Comparison of ENCODE assay signal across 25 mouse cellular contexts in the genomic region with DNA sequence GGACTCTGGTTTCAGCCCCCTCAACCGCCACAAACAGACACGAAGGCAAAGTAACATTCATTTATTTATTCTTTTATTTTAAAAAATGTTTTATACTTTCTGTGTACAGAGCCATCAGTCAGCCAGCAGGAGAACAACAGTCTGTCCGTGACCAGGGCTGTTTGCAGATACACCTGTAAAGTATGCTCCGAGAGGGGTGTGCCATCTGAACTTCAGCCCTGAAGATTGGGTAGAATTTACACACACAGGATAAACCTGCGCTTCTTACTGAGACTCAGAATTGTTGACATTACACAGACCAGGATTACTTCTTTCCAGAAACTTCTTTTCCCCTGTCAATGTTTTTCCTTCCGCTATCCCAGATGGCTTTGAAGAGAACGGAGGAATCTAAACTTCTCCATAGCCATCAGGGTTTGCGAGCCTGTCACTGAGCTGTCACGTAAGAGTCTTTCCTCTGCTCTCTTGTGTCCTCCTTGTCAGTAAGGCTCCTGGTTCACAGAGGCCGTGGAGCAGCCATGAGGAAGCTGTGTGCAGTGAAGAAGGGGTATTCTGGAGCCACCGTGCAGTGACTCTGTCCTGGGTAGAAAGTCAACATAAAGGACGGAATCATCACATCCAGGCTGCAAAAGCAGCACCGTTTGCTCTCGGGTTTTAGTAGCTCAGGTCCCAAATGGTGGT. TPM values are rescaled to one million over a fixed set of nuclear protein-coding genes. Genes with fewer than 3 reads are reported as not detected.
DNase-seq lines count a peak whose midpoint lies in the region; ATAC-seq and TF ChIP-seq lines count a peak whose summit lies in the region.
"Had no signal": no experiment of that assay in that cellular context is flagged by ENCODE, and none has a peak within 500 bp of the region (broad histone marks: within the 10 kb centered on the region; RNA-seq: fewer than 3 reads in every experiment).

No protein-coding gene starts in this region.

- no peak for TF ChIP-seq CTCF in layer of hippocampus, adult 2 months (conservative IDR thresholded peaks at IDR 0.05)

- no peak overlapping the region for H3K4me3 ChIP-seq in layer of hippocampus, adult 2 months
- no peak overlapping the region for H3K4me3 ChIP-seq in intestine, embryonic 15.5 days (replicated peaks)
- H3K4me3 ChIP-seq in intestine, embryonic 16.5 days (ENCODE audit: low read length), result no peak overlapping the region
- H3K4me3 ChIP-seq: embryonic facial prominence, embryonic 13.5 days; embryonic facial prominence, embryonic 15.5 days; erythroblast, embryonic 14.5 days; forebrain, embryonic 10.5 days; forebrain, embryonic 12.5 days had no signal

- peak overlapping the region; percentile 55 for H3K27ac ChIP-seq in layer of hippocampus, adult 2 months
- H3K27ac ChIP-seq in intestine, embryonic 15.5 days, result 0 out of 2 replicates have a peak overlapping the region, but pooled peaks have one; percentile 48
- H3K27ac ChIP-seq in intestine, embryonic 16.5 days (ENCODE audit: low read length), result peak overlapping the region; percentile 49
- H3K27ac ChIP-seq: embryonic facial prominence, embryonic 13.5 days; embryonic facial prominence, embryonic 15.5 days; forebrain, embryonic 10.5 days; forebrain, embryonic 12.5 days had no signal

- H3K4me1 ChIP-seq in intestine, embryonic 15.5 days (replicated peaks), result no peaks in the 10 kb centered on the region
- H3K4me1 ChIP-seq in intestine, embryonic 16.5 days (ENCODE audit: control insufficient read depth, insufficient read depth, low read length), result peaks cover 2% of the 10 kb centered on the region; the same call in 1 of the 2 replicates
- H3K4me1 ChIP-seq: forebrain, embryonic 10.5 days; forebrain, embryonic 12.5 days had no signal

- no peak for DNase-seq in layer of hippocampus, adult 2 months (ENCODE audit: low spot score in 2 of 2)
- no peak for DNase-seq in layer of hippocampus, adult 18-20 months (ENCODE audit: low spot score in 2 of 2)
- no peak for DNase-seq in thymus, adult 18-20 months
- no peak for DNase-seq in frontal cortex, adult 2 months (ENCODE audit: extremely low spot score in 1 of 2, low spot score in 1 of 2)
- DNase-seq: adrenal gland, adult 2 months; adrenal gland, postnatal 25 days; cerebellum, adult 11 months; cerebellum, adult 18-20 months; cerebellum, adult 8-10 months; cerebellum, adult 9-11 months; cerebellum, postnatal 14 days; cerebellum, postnatal 36 days; embryo, embryonic 11 days had no signal

- H3K9ac ChIP-seq in intestine, embryonic 15.5 days, result no peak overlapping the region
- no peak overlapping the region for H3K9ac ChIP-seq in intestine, embryonic 16.5 days (ENCODE audit: low read depth, low read length)
- H3K9ac ChIP-seq: embryonic facial prominence, embryonic 13.5 days; embryonic facial prominence, embryonic 15.5 days; forebrain, embryonic 12.5 days had no signal

- H3K36me3 ChIP-seq in intestine, embryonic 15.5 days, result no peaks in the 10 kb centered on the region
- no peaks in the 10 kb centered on the region for H3K36me3 ChIP-seq in intestine, embryonic 16.5 days (ENCODE audit: control insufficient read depth, insufficient read depth, low read length)
- H3K36me3 ChIP-seq: embryonic facial prominence, embryonic 13.5 days; embryonic facial prominence, embryonic 15.5 days; forebrain, embryonic 10.5 days; forebrain, embryonic 12.5 days had no signal

- no peaks in the 10 kb centered on the region for H3K9me3 ChIP-seq in intestine, embryonic 15.5 days
- H3K9me3 ChIP-seq in intestine, embryonic 16.5 days (ENCODE audit: control insufficient read depth, low read length), result no peaks in the 10 kb centered on the region
- H3K9me3 ChIP-seq: embryonic facial prominence, embryonic 13.5 days; embryonic facial prominence, embryonic 15.5 days; forebrain, embryonic 10.5 days; forebrain, embryonic 12.5 days had no signal

- ATAC-seq in intestine, embryonic 15.5 days, result peak; percentile 90
- peak; percentile 90 for ATAC-seq in intestine, embryonic 16.5 days
- ATAC-seq: forebrain, embryonic 14.5 days had no signal

- no peaks in the 10 kb centered on the region for H3K27me3 ChIP-seq in intestine, embryonic 15.5 days (replicated peaks)
- H3K27me3 ChIP-seq in intestine, embryonic 16.5 days (replicated peaks; ENCODE audit: control insufficient read depth, insufficient read depth, low read length), result no peaks in the 10 kb centered on the region
- H3K27me3 ChIP-seq: embryonic facial prominence, embryonic 13.5 days; embryonic facial prominence, embryonic 15.5 days; forebrain, embryonic 12.5 days had no signal

- H3K4me2 ChIP-seq in intestine, embryonic 15.5 days (replicated peaks), result peak overlapping the region; percentile 26; the same call in 1 of the 2 replicates
- H3K4me2 ChIP-seq in intestine, embryonic 16.5 days (ENCODE audit: low read depth, low read length), result peak overlapping the region; percentile 11; the same call in 1 of the 2 replicates
- H3K4me2 ChIP-seq: embryonic facial prominence, embryonic 13.5 days; embryonic facial prominence, embryonic 15.5 days; forebrain, embryonic 12.5 days had no signal

- WGBS in intestine, embryonic 15.5 days, result 51% methylated on average over 14 of the region's 14 CpGs
- 61% methylated on average over 14 of the region's 14 CpGs for whole genome bisulfite sequencing in intestine, embryonic 16.5 days

RNA-seq across cellular contexts. Expression of a gene that starts 51.2 kb away (rescaled TPM):
- total RNA-seq in layer of hippocampus, adult 2 months (2021), result not detected
- total RNA-seq in layer of hippocampus, adult 18-20 months (2021), result not detected
- 0.16 and 0.21 TPM in 2 replicates for polyA plus RNA-seq in intestine, embryonic 15.5 days (2015; fragmentation: Nextera tagmentation; extraction: Ambion mirVana)
- polyA plus RNA-seq in intestine, embryonic 16.5 days (2015; fragmentation: Nextera tagmentation; extraction: Ambion mirVana), result 0.24 and 0.37 TPM in 2 replicates
- 0.04 TPM in 1 of 2 replicates, not detected in the other for polyA plus RNA-seq in frontal cortex, adult 2 months (2012; rRNA removed)
- total RNA-seq: adrenal gland, adult 2 months; adrenal gland, postnatal 25 days; common myeloid progenitor, adult 5-6 weeks; ES-E14; MEL had no signal
- polyA plus RNA-seq: brain, embryonic 14.5 days; forebrain, embryonic 14.5 days had no signal
